Mouse (Mus musculus): ENCODE data around the gene Ptpn18.

GRCm38 (mm10) chr1:34511027-34511426 lies 51.5 kb downstream of the Ptpn18 start:
- TF ChIP-seq CTCF (IDR thresholded peaks at IDR 0.05; ENCODE audit: low read depth) (peak; percentile 70), EP300 (optimal IDR thresholded peaks at IDR 0.05) (no peak)
